Mouse (Mus musculus) thymus, postnatal 14 days (tissue): ENCODE measurements around the gene Kidins220.

Experiments
- DNase-seq: peaks from one replicate; pipeline ENCODE4 v3.0.0; 2021

The Kidins220 gene

DNA sequence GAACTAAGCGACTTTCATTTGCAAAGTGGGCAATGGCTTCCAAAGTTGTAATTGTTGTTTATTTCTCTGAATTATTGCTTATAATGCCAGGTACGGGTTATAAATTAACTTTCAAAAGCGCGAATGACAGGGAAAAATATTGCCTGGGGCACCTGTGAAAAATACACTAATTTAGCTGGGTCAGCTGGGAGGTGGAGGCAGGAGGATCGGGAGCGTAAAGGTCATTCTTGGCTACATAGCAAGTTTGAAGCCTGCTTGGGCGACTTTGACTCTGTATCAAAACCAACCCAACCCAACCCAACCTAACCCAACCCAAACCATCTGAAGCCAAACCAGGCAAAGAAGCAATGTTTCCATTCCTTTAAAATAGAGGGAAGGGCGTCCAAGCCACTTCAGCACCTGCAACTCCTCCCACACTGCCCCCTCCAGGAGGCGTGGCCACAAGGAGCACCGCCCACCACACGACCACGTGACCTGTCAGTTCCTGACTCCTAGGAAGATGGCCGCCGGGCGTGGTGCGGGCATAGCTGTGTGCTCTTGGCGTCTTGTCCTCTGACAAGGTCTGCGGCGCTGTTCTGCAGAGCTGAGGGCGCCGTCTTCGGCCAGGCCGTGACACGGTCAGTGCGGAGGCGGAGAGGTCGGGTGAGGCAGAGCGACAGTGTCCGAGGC lies at the start of gene Kidins220:
Gene Kidins220 (plus strand): TSS at position 480 of the 669 bp plus-strand sequence.
- DNase-seq, result peak; percentile 97

DNA sequence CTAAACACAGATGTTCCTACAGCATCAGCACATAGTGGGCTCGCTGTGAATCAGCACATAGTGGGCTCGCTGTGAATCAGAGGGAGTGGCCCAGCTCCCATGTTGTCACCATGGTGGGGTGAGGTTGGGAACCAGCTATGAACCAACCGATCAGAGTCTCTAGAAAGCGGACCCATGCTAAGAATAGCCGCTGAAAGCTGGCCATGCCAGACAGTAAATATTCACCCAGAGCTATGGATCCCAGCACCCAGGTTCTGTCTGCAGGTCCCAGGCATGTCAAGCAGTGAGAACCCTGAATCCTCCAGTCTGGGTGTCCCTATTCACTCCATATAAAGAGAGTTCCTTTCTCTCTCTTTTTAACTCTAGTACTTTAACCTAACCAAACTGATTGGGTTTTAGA lies 49.4 kb upstream of the Kidins220 start:
- no peak for DNase-seq

DNA sequence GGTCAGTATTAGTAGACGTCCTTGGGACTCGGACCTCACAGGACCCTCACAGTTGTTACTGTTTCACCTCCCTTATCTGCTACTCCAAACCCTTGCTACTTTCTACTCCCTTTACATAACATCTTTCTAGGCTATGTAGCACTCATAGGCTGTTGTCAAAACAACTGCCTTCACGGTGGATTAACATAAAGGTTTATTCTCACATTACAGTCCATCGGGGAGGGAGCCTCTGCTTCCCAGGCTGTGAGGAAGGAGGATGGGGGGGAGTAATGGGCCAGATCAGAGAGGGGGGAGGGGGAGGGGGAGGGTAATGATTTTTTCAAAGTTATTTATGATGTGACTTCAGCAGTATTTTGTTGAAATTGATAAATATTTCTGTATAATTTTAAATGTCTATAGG lies 49.0 kb upstream of the Kidins220 start:
- no peak for DNase-seq

DNA sequence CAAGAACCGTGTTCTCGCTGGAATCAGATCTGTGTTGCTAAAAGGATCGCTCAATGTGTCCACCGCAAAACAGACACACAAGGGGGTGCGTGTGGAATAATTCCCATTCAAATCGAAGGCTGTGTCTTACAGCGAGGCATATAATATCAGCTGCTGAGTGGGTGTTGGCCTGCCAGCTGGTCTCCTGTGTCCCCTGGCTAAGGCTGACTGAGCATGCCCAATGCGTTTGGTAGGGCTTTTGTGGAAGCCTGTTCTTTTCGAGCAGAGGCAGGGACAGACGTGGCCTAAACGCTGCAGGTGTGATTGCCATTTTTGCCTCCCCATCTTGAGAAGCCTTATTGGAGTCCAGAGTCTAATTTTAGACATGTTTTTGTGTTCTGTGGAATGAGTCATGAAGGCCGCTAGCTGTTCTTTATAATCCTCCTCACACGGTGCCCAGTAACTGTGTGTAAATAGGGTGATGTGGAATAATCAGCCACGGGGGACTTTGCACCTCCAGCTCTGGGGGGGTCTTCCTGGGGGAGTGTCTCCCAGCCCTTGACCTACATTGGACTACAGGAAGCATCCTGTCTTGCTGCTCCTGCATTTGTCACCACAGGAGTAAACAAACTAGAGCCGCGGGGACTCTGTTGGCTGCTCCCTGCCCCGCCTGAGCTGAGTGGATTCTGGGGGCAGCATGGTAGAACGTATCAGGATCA lies 46.5 kb upstream of the Kidins220 start:
- no peak for DNase-seq

- DNase-seq, result no peak
Measured at GRCm38 (mm10) chr12:24929043-24929442, 45.7 kb upstream of the Kidins220 start.

DNA sequence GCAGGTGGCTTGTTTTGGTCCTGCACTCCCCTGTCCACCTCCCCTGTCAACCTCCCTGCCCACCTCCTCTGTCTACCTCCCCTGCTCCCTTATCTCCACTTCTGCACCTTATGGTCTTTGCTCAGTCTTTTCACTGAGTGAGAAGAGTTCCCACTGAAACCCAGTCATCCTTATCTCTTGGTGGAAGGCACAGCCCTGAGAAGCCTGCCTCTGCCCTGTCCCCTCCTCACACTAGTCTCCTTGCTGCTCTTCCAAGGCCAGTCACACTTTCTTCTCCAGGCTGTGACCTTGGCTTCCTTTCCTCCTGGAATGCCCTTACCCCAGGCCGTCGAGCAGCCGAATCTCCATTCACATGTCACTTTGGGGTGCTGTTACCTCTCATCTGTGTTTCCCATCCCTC lies 44.0 kb upstream of the Kidins220 start:
- no peak for DNase-seq

DNA sequence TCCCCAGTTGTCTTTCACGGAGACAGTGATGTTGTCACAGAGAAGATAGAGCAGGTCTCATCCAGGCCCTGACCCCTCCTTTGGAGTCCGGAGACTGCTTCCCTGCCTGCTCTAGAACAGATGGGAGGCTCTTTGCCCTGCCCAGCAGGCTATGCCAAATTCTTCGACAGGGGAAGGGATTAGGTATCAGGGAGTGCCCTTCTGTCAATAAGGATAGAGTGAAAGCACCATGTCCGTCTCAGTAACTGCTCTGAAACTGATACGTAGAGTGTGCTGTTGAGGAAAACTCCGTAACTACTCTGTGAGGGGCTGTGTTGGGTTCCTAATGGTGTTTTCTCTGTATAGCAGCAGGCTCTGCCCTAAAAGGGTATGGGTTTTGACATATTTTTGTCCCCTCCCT lies 42.6 kb upstream of the Kidins220 start:
- no peak for DNase-seq

- DNase-seq, result no peak
Measured at GRCm38 (mm10) chr12:24933206-24933775, 41.4 kb upstream of the Kidins220 start.

- DNase-seq, result no peak
Measured at GRCm38 (mm10) chr12:24933996-24934395, 40.7 kb upstream of the Kidins220 start.

GRCm38 (mm10) chr12:24936281-24936680 lies 38.4 kb upstream of the Kidins220 start:
- DNase-seq, result no peak

DNA sequence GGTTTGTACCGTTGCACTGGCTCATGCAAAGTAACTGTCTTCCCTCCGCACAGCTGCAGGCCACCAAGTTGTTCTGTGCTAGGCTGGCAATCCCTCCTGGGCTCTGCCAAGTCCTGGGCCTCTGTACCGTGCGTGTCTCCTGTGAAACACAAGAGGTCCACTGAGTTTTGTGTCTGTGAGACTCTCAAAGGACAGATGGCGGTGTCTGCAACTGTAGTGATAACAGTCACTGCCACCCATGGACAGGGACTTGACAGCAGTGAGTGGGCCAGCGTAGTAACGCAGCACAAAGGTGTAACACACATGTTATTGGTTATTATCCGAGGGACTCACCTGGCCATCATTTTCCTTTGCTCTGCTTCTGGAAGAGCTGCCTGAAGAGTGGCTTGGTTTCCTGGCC lies 35.4 kb upstream of the Kidins220 start:
- no peak for DNase-seq

DNA sequence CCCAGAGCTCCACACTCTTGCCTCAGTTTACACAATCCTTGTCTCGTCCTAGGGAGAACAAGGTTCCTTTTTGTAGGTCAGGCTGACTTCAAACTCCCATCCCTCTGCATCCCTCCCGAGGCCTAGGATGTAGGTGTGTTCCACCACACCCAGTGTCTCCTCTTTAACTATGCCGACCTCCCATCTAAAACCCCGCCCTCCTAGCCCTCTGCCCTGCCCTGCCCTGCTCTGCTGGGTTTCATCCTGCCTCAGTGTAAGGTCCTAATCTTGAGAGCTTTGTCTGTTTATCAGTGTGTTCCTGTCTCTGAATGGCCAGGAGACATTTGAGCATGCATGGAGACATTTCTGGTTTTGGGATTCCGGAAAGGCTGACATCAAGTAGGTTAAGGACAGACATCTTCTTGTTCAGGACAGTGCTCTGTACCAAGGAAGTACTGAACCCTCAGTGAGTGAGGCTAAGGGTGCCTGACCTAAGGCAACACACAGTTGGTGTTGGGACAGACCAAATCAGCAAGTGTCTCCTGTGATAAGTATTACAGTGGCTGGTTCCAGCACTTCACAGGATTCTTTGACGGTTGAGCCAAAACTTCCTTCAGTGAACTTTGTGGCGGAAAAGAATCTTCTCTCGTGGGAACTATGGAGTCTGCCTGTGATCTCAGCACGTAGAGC lies 32.0 kb upstream of the Kidins220 start:
- DNase-seq, result no peak

GRCm38 (mm10) chr12:24943427-24943826 lies 31.3 kb upstream of the Kidins220 start:
- DNase-seq, result no peak

GRCm38 (mm10) chr12:24944597-24944996 lies 30.1 kb upstream of the Kidins220 start:
- no peak for DNase-seq

DNA sequence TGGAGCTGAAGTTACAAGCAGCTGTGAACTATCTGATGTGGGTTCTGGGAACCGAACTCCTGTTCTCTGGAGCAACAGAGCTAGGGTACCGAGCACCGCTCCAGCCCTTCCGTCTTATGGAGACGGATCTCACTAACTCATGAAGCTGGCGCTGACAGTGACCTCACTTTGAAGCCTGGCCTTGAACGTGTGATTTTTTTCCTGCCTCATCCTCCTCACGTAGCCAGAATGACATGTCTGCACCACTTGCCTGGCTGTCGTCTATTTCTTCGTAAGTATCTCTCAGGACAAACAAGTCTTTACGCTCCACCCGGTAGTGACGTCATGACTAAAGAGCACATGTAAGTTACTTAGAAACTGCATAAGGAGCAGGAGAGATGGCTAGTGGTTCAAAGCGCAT lies 27.7 kb upstream of the Kidins220 start:
- no peak for DNase-seq

DNA sequence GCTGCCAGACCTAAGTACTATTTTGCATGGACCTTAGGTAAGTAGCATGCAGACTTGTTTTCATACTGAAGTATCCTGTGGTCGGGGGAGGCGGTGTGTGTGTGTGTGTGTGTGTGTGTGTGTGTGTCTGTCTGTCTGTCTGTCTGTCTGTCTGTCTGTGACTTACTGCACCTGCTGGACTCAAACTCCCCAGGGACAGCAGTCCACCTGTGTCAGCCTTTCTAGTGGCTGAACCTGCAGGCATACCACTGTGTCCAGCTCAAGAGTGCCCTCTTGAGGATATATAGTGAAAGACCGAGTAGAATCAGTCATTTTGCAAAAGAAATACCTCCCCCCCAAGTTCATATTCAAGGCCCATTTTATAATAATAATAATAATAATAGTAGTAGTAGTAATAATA lies 26.4 kb upstream of the Kidins220 start:
- DNase-seq, result peak; percentile 40

DNA sequence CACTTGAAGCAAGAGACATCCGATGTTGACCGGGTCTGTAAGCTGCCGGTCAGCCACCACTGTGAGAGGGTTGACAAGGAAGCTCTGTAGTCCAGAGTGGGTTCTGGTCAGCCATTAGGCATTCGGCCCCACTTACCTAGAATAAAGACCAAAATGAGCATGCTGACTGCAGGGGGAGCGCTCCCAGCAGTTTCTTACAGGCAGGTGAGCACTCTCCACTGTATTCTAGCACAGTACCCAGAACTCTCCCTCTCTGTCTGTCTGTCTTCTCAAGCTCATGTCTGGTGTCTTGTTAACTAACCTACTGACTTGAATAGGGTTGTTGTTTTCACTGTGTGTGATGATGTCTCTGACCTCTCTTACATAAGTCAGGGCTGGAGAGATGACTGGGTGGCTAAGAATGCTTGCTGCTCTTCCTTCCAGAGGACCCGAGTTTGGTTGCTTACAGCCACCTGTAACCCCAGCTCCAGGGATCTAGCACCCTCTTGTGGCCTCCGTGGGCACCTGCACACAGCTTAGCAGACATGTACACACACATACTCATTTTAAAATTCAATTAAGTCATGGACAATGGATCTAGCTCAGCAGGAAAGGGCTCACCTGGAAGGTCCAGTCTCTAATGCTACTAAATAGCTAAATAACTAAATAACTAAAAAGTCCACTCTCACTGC lies 24.2 kb upstream of the Kidins220 start:
- DNase-seq, result peak; percentile 29

DNA sequence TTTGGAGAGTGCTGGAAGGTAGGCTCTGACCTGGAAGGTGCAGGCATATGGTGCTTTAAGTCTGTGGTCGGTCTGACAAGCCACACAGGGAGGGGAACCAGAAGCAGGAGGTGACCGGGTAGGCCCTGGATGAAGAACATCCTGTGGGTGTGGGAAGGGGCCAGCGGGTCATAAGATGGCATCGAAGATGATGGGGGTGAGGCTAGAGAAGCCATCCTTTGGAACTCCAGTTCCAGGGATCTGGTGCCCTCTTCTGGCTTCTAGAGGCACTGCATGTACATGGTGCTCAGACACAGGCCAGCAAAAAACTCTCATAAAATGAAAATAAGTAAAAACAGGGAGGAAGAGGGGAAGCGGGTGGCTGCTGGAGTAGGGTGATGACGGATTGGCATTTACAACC lies 22.6 kb upstream of the Kidins220 start:
- peak; percentile 59 for DNase-seq

- DNase-seq, result no peak
Measured at GRCm38 (mm10) chr12:24955137-24955536, 19.6 kb upstream of the Kidins220 start.

GRCm38 (mm10) chr12:24958526-24958925 lies 16.2 kb upstream of the Kidins220 start:
- no peak for DNase-seq

GRCm38 (mm10) chr12:24961821-24962220 lies 12.9 kb upstream of the Kidins220 start:
- no peak for DNase-seq

DNA sequence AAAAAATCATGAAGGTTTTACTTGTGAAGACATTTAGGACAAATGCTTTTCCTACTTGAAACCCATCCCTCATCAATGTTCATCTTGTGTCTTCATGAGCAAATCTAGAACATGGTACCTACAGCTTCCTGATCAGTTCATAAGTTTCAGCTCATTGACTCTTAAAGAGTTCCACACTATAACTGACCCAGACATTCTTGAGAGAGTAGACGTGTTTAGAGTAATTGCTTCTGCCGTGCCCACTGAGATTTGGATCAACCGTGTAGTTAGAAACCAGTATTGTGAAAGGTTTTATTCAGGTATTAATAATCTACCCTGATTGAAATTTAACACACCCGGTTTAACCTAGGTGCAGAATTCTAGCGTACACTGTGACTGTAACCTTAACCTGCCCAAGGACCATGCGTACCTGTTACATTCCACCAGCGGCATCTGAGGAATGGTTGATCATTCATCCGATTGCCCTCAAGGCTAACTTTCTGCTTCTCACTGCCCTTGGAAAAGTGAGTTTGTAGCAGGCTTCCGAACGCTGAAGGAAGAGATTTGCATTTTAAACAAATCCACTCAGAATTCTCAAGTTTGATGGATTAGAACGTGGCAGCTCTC lies 12.3 kb upstream of the Kidins220 start:
- DNase-seq, result no peak
